Mouse (Mus musculus): ENCODE results near the gene Ero1lb. TPM values are rescaled to one million over a fixed set of nuclear protein-coding genes. Genes with fewer than 3 reads are reported as not detected.

Ero1lb gene
- 12.8 and 23.1 TPM in 2 replicates for polyA plus RNA-seq (2012; rRNA removed)

- Histone ChIP-seq H3K4me3 (ENCODE audit: extremely low read depth, insufficient read depth, insufficient read length) (peak within 1 kb of the TSS; percentile 86), H3K27me3 (ENCODE audit: control insufficient read depth, insufficient read depth, low read length) (no peaks in the 10 kb centered on the region), H3K4me1 (ENCODE audit: control insufficient read depth, insufficient read depth, insufficient read length) (peaks cover 16% of the 10 kb centered on the region; the same call in 1 of the 2 replicates), H3K36me3 (ENCODE audit: control insufficient read depth, insufficient read depth, low read length) (no peaks in the 10 kb centered on the region), H3K27ac (ENCODE audit: insufficient read depth, low read length) (peak within 1 kb of the TSS; percentile 94)
- TF ChIP-seq POLR2A (IDR thresholded peaks at IDR 0.05; ENCODE audit: low read depth, low read length) (peak; percentile 90), CTCF (IDR thresholded peaks at IDR 0.05; ENCODE audit: extremely low read depth, insufficient read depth, insufficient read length, insufficient replicate concordance) (no peak)
- under 1% methylated on average over 73 of the region's 73 CpGs for WGBS
- peak; percentile 97 to 99 for DNase-seq (ENCODE audit: low read depth in 1 of 2, low spot score in 2 of 2)
Observed at GRCm38 (mm10) chr13:12565621-12566390, at the start of gene Ero1lb. TSS of gene Ero1lb (plus strand) at chr13:12565874.

- DNase-seq (ENCODE audit: low read depth in 1 of 2, low spot score in 2 of 2), result peak in 1 of 2 experiments; percentile 38
Observed at GRCm38 (mm10) chr13:12519371-12519770, 46.3 kb upstream of the Ero1lb start.

GRCm38 (mm10) chr13:12519955-12520584 is 45.6 kb upstream of the Ero1lb start, which contains the start of gene Edaradd:
TSS of gene Edaradd (minus strand) at chr13:12520438.
- H3K4me3 ChIP-seq (ENCODE audit: extremely low read depth, insufficient read depth, insufficient read length), result peak within 1 kb of the TSS; percentile 98
- H3K27me3 ChIP-seq (ENCODE audit: control insufficient read depth, insufficient read depth, low read length), result no peaks in the 10 kb centered on the region
- H3K36me3 ChIP-seq (ENCODE audit: control insufficient read depth, insufficient read depth, low read length), result no peaks in the 10 kb centered on the region
- DNase-seq (ENCODE audit: low read depth in 1 of 2, low spot score in 2 of 2), result peak in 1 of 2 experiments; percentile 47
- WGBS, result 1% methylated on average over 35 of the region's 35 CpGs
- peak within 1 kb of the TSS; percentile 87 for H3K27ac ChIP-seq (ENCODE audit: insufficient read depth, low read length)
- H3K4me1 ChIP-seq (ENCODE audit: control insufficient read depth, insufficient read depth, insufficient read length), result peaks cover 5% of the 10 kb centered on the region
- TF ChIP-seq POLR2A (IDR thresholded peaks at IDR 0.05; ENCODE audit: low read depth, low read length) (no peak), CTCF (IDR thresholded peaks at IDR 0.05; ENCODE audit: extremely low read depth, insufficient read depth, insufficient read length, insufficient replicate concordance) (peak; percentile 20; the same call in 1 of the 2 replicates)

More at GRCm38 (mm10) chr13:12519371-12519770, 46.3 kb upstream of the Ero1lb start:
- H3K36me3 ChIP-seq (ENCODE audit: control insufficient read depth, insufficient read depth, low read length), result no peaks in the 10 kb centered on the region
- H3K4me3 ChIP-seq (ENCODE audit: extremely low read depth, insufficient read depth, insufficient read length), result peak overlapping the region; percentile 70
- WGBS, result 4% methylated on average over 18 of the region's 18 CpGs
- H3K27me3 ChIP-seq (ENCODE audit: control insufficient read depth, insufficient read depth, low read length), result no peaks in the 10 kb centered on the region
- peaks cover 5% of the 10 kb centered on the region for H3K4me1 ChIP-seq (ENCODE audit: control insufficient read depth, insufficient read depth, insufficient read length)
- TF ChIP-seq POLR2A (IDR thresholded peaks at IDR 0.05; ENCODE audit: low read depth, low read length) (no peak), CTCF (IDR thresholded peaks at IDR 0.05; ENCODE audit: extremely low read depth, insufficient read depth, insufficient read length, insufficient replicate concordance) (no peak)
- H3K27ac ChIP-seq (ENCODE audit: insufficient read depth, low read length), result peak overlapping the region; percentile 33; the same call in 1 of the 2 replicates

- DNase-seq (ENCODE audit: low read depth in 1 of 2, low spot score in 2 of 2), result no peak
- no peak for TF ChIP-seq CTCF (IDR thresholded peaks at IDR 0.05; ENCODE audit: extremely low read depth, insufficient read depth, insufficient read length, insufficient replicate concordance)
- no peak for TF ChIP-seq POLR2A (IDR thresholded peaks at IDR 0.05; ENCODE audit: low read depth, low read length)
- peaks cover 11% of the 10 kb centered on the region for H3K4me1 ChIP-seq (ENCODE audit: control insufficient read depth, insufficient read depth, insufficient read length)
- H3K27ac ChIP-seq (ENCODE audit: insufficient read depth, low read length), result peak overlapping the region; percentile 77
- no peaks in the 10 kb centered on the region for H3K27me3 ChIP-seq (ENCODE audit: control insufficient read depth, insufficient read depth, low read length)
- H3K4me3 ChIP-seq (ENCODE audit: extremely low read depth, insufficient read depth, insufficient read length), result peak overlapping the region; percentile 44; the same call in 1 of the 2 replicates
- no peaks in the 10 kb centered on the region for H3K36me3 ChIP-seq (ENCODE audit: control insufficient read depth, insufficient read depth, low read length)
Observed at GRCm38 (mm10) chr13:12522346-12522745, 43.3 kb upstream of the Ero1lb start.

GRCm38 (mm10) chr13:12525678-12526077 is 40.0 kb upstream of the Ero1lb start:
- TF ChIP-seq POLR2A (IDR thresholded peaks at IDR 0.05; ENCODE audit: low read depth, low read length), result no peak
- no peak for TF ChIP-seq CTCF (IDR thresholded peaks at IDR 0.05; ENCODE audit: extremely low read depth, insufficient read depth, insufficient read length, insufficient replicate concordance)
- no peak overlapping the region for H3K4me3 ChIP-seq (ENCODE audit: extremely low read depth, insufficient read depth, insufficient read length)
- 60% methylated on average over 4 of the region's 4 CpGs for WGBS
- H3K4me1 ChIP-seq (ENCODE audit: control insufficient read depth, insufficient read depth, insufficient read length), result peaks cover 11% of the 10 kb centered on the region; the same call in 1 of the 2 replicates
- DNase-seq (ENCODE audit: low read depth in 1 of 2, low spot score in 2 of 2), result no peak
- no peaks in the 10 kb centered on the region for H3K27me3 ChIP-seq (ENCODE audit: control insufficient read depth, insufficient read depth, low read length)
- no peaks in the 10 kb centered on the region for H3K36me3 ChIP-seq (ENCODE audit: control insufficient read depth, insufficient read depth, low read length)
- H3K27ac ChIP-seq (ENCODE audit: insufficient read depth, low read length), result no peak overlapping the region

- Histone ChIP-seq H3K27ac (ENCODE audit: insufficient read depth, low read length) (no peak overlapping the region), H3K4me3 (ENCODE audit: extremely low read depth, insufficient read depth, insufficient read length) (no peak overlapping the region), H3K36me3 (ENCODE audit: control insufficient read depth, insufficient read depth, low read length) (no peaks in the 10 kb centered on the region), H3K27me3 (ENCODE audit: control insufficient read depth, insufficient read depth, low read length) (no peaks in the 10 kb centered on the region), H3K4me1 (ENCODE audit: control insufficient read depth, insufficient read depth, insufficient read length) (no peaks in the 10 kb centered on the region; the same call in 1 of the 2 replicates)
- no peak for DNase-seq (ENCODE audit: low read depth in 1 of 2, low spot score in 2 of 2)
- no peak for TF ChIP-seq CTCF (IDR thresholded peaks at IDR 0.05; ENCODE audit: extremely low read depth, insufficient read depth, insufficient read length, insufficient replicate concordance)
- no peak for TF ChIP-seq POLR2A (IDR thresholded peaks at IDR 0.05; ENCODE audit: low read depth, low read length)
- 69% methylated on average over 3 of the region's 3 CpGs for WGBS
Observed at GRCm38 (mm10) chr13:12534628-12535027, 31.0 kb upstream of the Ero1lb start.

All from spleen, adult 2 months (tissue).